Mouse (Mus musculus): Measurements from ENCODE around the gene Kcnj9. TPM values are rescaled to one million over a fixed set of nuclear protein-coding genes. Genes with fewer than 3 reads are reported as not detected.

Kcnj9 gene
- polyA plus RNA-seq (2021), result 0.08 TPM

GRCm38 (mm10) chr1:172329131-172329530 is at the start of gene Kcnj9:
Kcnj9 (minus strand) TSS chr1:172329318.
- TF ChIP-seq CTCF (IDR thresholded peaks at IDR 0.05), result no peak
- peaks cover 13% of the 10 kb centered on the region for H3K27me3 ChIP-seq
- ChIA-PET CTCF (no interaction called here), POLR2A (no interaction called here)
- no peak for ATAC-seq
- in situ Hi-C loops (cut with MboI; ENCODE audit: low pct_unique_long_range_greater_than_20kb), result loop anchor here (5.0 to 25.0 kb wide), 3 partner anchors 38 to 492 kb away; partner anchors contain the start of genes Cd84 and Vangl2
- no peak for DNase-seq (ENCODE audit: low read depth, low spot score)

GRCm38 (mm10) chr1:172376758-172377458 is 47.8 kb upstream of the Kcnj9 start:
- ATAC-seq, result peak; percentile 18
- in situ Hi-C loops (cut with MboI; ENCODE audit: low pct_unique_long_range_greater_than_20kb), result no loop called here
- CTCF ChIA-PET, result no interaction called here

GRCm38 (mm10) chr1:172376198-172376667 is 47.1 kb upstream of the Kcnj9 start, which contains the start of gene Pigm:
Pigm (plus strand) TSS chr1:172376546.
- ChIA-PET POLR2A (interaction anchor here (0.9 kb wide), 1 partner anchor 32 kb away, joined by 3 read pairs; no protein-coding TSS in a partner anchor), CTCF (no interaction called here)
- TF ChIP-seq CTCF (IDR thresholded peaks at IDR 0.05), result no peak
- in situ Hi-C loops (cut with MboI; ENCODE audit: low pct_unique_long_range_greater_than_20kb), result no loop called here
- no peaks in the 10 kb centered on the region for H3K27me3 ChIP-seq
- DNase-seq (ENCODE audit: low read depth, low spot score), result peak; percentile 91
- ATAC-seq, result peak; percentile 99

More at GRCm38 (mm10) chr1:172376758-172377458, 47.8 kb upstream of the Kcnj9 start:
- POLR2A ChIA-PET, result interaction anchor here (0.9 kb wide), 1 partner anchor 31 kb away, joined by 3 read pairs; no protein-coding TSS in a partner anchor
- no peak for DNase-seq (ENCODE audit: low read depth, low spot score)
- no peaks in the 10 kb centered on the region for H3K27me3 ChIP-seq
- TF ChIP-seq CTCF (IDR thresholded peaks at IDR 0.05), result no peak

- in situ Hi-C loops (cut with MboI; ENCODE audit: low pct_unique_long_range_greater_than_20kb), result loop anchor here (5.0 kb wide), 1 partner anchor 42 kb away; the partner anchor contains the start of gene Kcnj9
- no peak for DNase-seq (ENCODE audit: low read depth, low spot score)
- no peak for TF ChIP-seq CTCF (IDR thresholded peaks at IDR 0.05)
- ATAC-seq, result no peak
- CTCF ChIA-PET, result interaction anchor here (0.9 to 1.8 kb wide), 2 partner anchors 11 to 55 kb away, joined by 3 to 5 read pairs; no protein-coding TSS in a partner anchor
- H3K27me3 ChIP-seq, result no peaks in the 10 kb centered on the region
- POLR2A ChIA-PET, result no interaction called here
Measured at GRCm38 (mm10) chr1:172368768-172369418, 39.8 kb upstream of the Kcnj9 start.

DNA sequence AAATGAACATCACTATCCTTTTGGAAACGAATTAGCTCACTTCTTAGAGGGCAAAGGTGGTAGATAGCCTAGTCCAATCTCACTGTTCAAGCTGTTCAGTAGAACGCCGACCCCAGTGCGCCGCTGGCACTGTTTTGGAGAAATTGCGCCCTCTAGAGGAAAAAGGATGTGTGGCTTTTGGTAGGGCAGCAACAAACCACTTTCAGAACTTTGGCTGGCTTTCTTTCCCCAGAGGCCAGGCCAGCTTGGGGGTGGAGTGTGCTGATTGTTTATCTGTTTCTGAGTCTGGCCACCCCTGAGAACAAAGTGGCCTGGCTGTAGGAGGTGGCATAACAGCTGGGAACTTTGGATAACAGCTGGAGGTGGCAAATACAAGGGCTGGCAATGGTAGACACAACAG is 35.6 kb upstream of the Kcnj9 start:
- CTCF ChIA-PET, result interaction anchor here (1.1 to 2.8 kb wide), 6 partner anchors 8 to 40 kb away, joined by 3 to 10 read pairs (median 4); no protein-coding TSS in a partner anchor
- ATAC-seq (peak; percentile 89), DNase-seq (ENCODE audit: low read depth, low spot score) (no peak)
- in situ Hi-C loops (cut with MboI; ENCODE audit: low pct_unique_long_range_greater_than_20kb), result loop anchor here (5.0 kb wide), 1 partner anchor 37 kb away; the partner anchor contains the start of gene Kcnj9
- peak; percentile 89 for TF ChIP-seq CTCF (IDR thresholded peaks at IDR 0.05)
- POLR2A ChIA-PET, result no interaction called here
- H3K27me3 ChIP-seq, result peaks cover 10% of the 10 kb centered on the region

GRCm38 (mm10) chr1:172358341-172358740 is 29.2 kb upstream of the Kcnj9 start:
- CTCF ChIA-PET, result interaction anchor here (1.0 to 1.4 kb wide), 5 partner anchors 11 to 311 kb away, joined by 3 to 5 read pairs (median 3); no protein-coding TSS in a partner anchor
- POLR2A ChIA-PET, result no interaction called here
- ATAC-seq, result no peak
- no peak for DNase-seq (ENCODE audit: low read depth, low spot score)
- in situ Hi-C loops (cut with MboI; ENCODE audit: low pct_unique_long_range_greater_than_20kb), result no loop called here
- no peak for TF ChIP-seq CTCF (IDR thresholded peaks at IDR 0.05)
- H3K27me3 ChIP-seq, result peaks cover 21% of the 10 kb centered on the region

- DNase-seq (ENCODE audit: low read depth, low spot score), result no peak
- ChIA-PET CTCF (interaction anchor here (0.9 to 1.4 kb wide), 9 partner anchors 11 to 318 kb away, joined by 3 to 5 read pairs (median 3); no protein-coding TSS in a partner anchor), POLR2A (interaction anchor here (0.7 kb wide), 1 partner anchor 9 kb away, joined by 3 read pairs; no protein-coding TSS in a partner anchor)
- peak; percentile 67 for ATAC-seq
- H3K27me3 ChIP-seq, result peaks cover 21% of the 10 kb centered on the region
- in situ Hi-C loops (cut with MboI; ENCODE audit: low pct_unique_long_range_greater_than_20kb), result no loop called here
- peak; percentile 94 for TF ChIP-seq CTCF (IDR thresholded peaks at IDR 0.05)
Measured at GRCm38 (mm10) chr1:172357550-172357949, 28.4 kb upstream of the Kcnj9 start.

DNA sequence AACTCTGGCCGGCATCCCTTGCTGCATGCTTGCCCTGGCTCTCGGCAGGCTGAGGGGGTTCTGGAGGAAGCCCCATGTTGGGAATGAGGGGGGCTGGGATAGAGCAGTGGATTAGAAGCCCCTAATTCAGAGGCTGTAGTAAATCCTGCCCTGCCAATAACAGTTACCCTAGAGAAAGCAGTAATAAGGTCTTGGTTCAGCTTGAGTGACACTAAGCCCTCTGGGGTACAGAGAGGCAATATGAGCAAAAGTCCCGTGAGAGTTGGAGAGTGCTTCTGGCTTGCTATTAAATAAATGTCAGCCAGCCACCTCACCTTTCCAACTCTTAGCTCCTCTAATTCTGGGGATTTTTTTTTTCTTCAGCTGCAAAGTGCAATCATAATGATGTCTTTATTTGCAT is 26.2 kb upstream of the Kcnj9 start:
- ChIA-PET POLR2A (no interaction called here), CTCF (interaction anchor here (2.1 kb wide), 1 partner anchor 31 kb away, joined by 6 read pairs; no protein-coding TSS in a partner anchor)
- ATAC-seq (no peak), DNase-seq (ENCODE audit: low read depth, low spot score) (no peak)
- H3K27me3 ChIP-seq, result peaks cover 18% of the 10 kb centered on the region
- no peak for TF ChIP-seq CTCF (IDR thresholded peaks at IDR 0.05)
- in situ Hi-C loops (cut with MboI; ENCODE audit: low pct_unique_long_range_greater_than_20kb), result no loop called here

GRCm38 (mm10) chr1:172352453-172352852 is 23.3 kb upstream of the Kcnj9 start:
- no peak for TF ChIP-seq CTCF (IDR thresholded peaks at IDR 0.05)
- ChIA-PET POLR2A (no interaction called here), CTCF (no interaction called here)
- ATAC-seq (no peak), DNase-seq (ENCODE audit: low read depth, low spot score) (no peak)
- peaks cover 7% of the 10 kb centered on the region for H3K27me3 ChIP-seq
- in situ Hi-C loops (cut with MboI; ENCODE audit: low pct_unique_long_range_greater_than_20kb), result no loop called here

DNA sequence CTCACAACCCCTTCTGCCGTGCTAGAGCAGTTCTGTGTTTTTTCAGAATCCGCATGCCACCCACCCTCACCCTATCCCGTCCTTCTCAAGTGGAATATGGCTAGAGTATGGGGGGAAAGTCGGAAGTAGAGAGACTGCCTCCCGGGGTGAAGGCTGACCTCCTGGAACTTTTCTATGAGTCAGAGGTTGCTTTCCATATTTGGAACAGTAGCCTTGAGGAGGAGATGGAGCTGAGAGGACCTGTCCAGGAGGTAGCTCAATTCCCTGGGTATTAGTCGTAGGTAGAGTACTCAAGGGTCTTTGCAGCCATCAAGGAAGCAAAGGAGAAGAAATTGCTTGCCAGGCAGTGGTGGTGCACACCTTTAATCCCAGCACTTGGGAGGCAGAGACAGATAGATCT is 22.9 kb upstream of the Kcnj9 start:
- ATAC-seq, result no peak
- DNase-seq (ENCODE audit: low read depth, low spot score), result no peak
- no peak for TF ChIP-seq CTCF (IDR thresholded peaks at IDR 0.05)
- peaks cover 7% of the 10 kb centered on the region for H3K27me3 ChIP-seq
- POLR2A ChIA-PET, result no interaction called here
- in situ Hi-C loops (cut with MboI; ENCODE audit: low pct_unique_long_range_greater_than_20kb), result no loop called here
- CTCF ChIA-PET, result interaction anchor here (0.9 kb wide), 1 partner anchor 13 kb away, joined by 3 read pairs; no protein-coding TSS in a partner anchor

Data from Patski (cell line).